Mouse (Mus musculus): Measurements from ENCODE around the gene Pabpn1.
"Not testable (repeated sequence)": the region's sequence is repeated elsewhere in the genome, so short reads cannot be mapped to it uniquely, and the experiment has no call there.

Gene Pabpn1

DNA sequence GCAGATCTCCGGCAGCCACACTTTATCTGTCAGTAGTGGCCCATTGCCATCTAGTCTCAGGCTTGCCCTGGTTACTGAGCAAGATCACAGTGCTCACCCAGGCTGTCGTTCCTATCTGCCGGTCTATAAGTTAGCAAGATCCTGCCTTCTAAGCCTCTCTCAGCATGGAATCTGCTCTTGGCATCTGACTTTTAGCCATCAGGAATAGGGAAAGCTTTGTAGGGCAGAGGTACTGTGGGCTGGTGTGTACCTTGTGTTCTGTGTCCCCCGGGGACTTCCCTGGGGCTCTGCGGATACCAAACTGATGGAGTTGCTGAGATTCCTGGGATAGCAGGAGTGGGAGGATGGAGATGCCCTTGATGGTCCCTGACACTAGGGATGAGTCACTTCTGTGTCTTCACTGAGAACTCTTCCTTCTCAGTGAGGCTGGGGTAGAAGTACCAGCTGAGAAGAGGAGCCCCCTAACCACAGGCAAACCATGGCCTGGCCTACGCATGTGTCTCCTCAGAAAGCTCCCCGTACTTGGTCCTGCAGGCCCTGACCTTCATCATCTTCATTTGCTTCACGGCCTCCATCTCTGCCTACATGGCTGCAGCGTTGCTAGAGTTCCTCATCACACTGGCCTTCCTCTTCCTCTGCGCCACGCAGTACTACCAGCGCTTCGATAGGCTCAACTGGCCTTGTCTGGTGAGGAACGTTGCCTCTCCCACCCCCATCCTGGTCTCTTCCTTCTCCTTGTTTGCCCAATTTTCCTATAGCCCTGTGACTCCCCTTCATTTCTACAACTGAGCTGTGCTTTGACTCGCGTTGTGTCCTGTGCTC lies 45.3 kb downstream of the Pabpn1 start:
- DNase-seq = no peak

DNA sequence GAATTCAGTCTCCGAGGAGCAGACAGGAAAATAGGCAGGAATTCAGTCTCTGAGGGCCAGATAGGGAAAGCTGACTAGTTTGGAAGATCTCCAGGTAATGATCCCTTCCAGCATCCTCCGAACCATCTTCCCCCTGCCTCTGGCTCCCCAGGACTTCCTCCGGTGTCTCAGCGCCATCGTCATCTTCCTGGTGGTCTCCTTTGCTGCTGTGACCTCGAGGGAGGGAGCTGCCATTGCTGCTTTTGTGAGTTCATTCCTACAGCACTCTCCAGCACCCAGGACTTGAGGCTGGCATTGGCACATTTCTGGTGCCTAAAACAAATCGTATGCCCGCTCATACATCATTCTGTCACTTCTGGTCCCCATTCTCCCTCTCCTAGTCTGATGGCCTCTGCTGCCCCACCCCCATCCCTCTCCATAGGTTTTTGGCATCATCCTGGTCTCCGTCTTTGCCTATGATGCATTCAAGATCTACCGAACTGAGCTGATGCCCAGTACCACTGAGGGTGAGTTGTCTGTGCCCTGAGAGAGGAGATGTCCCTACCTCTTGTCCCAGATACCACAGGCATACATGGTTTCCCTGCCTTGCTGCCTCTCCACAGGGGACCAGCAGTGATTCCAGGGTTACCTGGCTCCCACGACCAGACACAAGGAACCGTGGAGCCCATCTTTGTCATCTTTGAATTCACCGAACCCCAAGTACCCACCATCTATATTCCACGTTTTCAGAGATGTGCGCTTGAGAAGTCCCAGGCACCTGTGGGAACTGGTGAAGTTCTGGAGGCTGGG lies 46.3 kb downstream of the Pabpn1 start:
- DNase-seq = no peak

DNA sequence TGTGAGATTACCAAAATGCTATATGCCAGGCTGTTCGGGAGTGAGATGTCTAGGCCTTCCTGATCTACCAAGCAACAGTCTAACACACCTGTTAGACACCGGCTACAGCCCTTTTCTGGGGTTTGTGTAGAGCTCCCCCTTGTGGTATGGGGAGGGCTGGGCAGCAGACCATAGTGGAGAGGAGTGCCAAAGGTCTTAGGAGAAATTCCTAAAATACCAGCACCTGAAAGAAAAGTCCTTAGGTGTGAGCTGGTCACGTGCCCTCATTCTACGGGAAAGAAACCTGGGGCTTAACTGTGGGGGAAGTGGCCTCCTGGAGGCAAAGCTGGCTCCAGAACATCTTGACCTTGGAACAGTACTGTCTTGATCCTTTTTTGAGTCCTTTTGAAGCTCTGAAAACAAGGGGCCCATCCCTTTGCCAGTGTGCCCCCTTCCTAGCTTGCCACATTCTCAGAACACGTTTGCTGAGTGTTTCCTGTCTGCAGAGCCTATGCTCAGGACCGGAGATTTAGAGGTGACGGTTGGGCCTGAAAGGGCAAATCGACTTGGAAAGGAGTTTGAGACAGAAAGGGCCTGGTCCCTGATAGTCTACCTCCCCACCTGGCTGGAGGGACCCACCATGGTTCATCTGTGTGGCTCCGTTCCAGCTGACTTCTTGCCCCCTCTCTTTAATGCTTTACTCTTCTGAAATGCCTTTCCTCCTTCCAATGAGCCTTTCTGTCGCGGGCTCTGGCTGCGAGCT lies 47.3 kb downstream of the Pabpn1 start:
- peak; percentile 85 for DNase-seq

DNA sequence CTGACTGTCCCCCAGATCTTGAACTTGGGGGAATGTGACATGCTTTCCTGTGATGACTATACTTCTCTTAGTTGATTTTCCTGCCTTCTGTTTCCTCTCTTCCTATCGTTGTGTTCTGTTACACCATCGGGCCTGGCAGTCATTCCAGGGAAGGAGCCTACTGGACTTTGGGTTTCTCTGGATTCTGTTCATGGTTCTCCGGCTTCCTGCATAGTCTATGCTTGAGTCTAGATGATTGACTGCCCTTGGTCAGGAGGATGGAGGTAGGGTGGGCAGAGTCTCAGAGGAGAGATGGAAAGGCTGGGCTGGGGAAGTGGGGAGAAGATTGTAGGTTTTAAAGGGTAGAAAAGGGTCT lies 47.9 kb downstream of the Pabpn1 start:
- DNase-seq = no peak

DNA sequence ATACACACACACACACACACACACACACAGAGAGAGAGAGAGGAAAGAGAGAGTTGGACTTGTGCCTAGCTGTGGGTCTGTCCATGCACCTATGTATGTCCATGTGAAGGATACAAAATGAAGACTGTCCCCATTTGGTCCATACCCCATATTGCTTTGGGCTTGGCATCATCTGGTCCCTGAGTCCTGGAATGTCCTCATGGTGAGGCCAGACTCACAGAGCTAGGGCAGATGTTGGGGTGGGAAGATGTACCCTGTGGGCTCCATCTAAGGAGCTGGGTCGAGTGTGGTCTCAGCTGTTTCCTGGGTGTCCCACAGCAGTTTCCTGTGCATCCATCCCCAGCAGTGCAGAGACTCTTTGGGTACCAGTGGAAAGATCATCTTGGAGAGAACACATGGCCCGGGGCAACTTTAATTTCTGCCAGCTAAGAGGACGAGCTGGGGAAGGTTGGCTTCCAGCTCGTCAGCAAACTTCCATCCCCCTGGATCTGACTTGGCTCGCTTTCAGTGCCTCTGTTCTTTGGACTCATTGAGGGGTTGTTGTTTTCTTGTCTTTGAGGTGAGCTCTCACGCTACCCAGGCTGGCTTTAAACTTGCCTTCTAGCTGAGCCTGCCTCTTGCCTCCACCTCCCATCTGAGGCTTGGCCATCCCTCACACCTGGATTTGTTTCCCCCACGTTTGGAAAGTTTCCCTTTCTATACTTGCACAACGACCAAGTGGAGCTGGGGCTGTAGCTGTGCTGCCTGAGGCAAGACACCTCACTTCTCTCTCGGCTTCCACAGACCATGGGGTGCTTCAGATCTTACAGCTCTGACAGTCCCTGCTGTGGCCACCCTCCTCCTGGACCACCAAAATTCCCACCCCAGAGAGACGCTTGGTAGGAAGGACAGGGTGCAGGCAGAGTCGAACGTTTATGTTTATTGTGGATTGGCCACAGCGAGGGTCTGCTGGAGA lies 49.0 kb downstream of the Pabpn1 start:
- DNase-seq = no peak

DNA sequence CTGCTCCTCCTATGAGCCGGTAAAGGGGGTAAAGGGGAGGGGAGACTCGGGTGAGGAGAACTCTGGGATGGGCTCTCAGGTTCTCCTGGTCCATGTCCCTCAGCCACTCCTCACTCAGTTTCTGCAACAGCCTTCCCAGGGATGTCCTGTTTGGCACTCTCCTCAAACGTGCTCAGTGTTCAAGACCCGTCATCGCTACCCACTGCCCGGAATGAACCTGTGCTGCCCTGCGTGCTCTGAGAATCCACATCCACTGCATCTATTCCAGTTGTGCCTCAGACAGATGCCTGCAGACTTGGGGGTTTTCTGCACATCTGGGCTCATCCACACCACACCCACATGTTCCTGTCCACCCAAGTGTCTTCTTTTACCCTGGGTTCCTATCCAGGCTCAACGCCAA lies 50.2 kb downstream of the Pabpn1 start:
- no peak for DNase-seq

DNA sequence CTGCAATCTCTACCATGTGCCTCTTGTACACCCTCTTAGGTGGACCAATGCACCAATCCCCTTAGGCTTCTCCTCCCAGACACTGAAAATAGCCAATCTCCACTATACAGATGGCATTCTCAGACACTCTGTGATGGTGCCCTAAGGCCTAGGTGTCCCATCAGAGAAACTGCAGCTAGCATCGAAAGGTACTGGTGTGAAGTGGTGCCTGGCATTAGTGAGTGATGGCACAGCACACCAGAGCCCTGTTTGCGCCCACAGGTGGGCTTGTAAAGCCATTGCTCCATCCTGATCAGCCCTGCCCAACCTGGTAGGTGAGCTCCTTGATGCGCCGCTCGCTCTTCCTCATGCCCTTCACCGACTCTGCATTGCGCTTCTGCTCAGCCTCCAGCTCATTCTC lies 51.7 kb downstream of the Pabpn1 start:
- DNase-seq = no peak

DNA sequence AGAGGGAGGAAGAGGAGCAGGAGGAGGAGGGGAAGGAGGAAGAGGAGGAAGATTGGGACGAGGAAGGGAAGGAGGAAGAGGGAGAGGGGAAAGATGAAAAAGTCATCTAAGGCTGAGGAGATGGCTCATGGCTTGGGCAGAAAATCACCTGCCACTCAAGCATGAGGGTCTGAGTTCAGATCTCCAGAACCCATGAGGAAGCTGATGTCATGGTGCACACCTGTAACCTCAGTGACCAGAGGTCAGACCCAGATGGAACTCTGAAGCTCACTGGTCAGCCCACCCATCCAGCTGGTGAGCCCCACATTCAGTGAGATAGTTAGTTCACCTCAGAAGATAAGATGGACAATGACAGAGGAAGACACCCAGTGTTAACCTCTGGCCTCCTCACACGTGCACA lies 52.6 kb downstream of the Pabpn1 start:
- no peak for DNase-seq

DNA sequence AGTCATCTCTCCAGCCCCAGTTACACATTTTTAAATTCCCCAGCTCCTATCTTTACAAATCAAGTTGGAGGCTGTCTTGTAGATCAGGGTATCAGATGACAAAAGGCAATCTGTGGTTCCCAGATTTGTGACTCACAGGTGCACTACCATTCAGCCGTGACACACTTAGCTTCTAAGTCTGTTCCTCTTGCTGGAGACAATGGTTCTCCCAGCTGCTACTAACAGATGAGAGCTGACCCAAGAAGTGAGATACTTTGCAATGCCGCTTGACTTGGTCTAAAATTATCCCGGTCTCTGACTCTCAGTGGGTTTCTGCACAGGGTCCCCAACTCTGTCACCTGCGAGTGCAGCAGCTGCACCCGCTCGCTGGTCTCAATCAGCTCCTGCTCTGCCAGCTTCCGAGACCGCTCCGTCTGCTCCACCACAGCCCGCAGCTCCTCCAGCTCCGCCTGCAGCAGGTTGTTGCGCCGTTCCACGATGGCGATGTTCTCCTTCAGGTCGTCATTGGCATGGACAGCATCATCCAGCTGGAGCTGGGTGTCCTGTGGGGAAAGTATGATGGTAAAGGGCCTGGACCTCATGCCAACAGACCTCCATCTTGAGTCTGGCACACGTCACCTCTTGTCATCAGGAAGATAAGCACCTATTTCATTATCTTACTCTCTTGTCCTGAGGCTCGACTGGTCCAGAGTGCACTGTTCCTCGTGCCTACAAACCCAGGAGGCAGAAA lies 53.8 kb downstream of the Pabpn1 start:
- DNase-seq = no peak

DNA sequence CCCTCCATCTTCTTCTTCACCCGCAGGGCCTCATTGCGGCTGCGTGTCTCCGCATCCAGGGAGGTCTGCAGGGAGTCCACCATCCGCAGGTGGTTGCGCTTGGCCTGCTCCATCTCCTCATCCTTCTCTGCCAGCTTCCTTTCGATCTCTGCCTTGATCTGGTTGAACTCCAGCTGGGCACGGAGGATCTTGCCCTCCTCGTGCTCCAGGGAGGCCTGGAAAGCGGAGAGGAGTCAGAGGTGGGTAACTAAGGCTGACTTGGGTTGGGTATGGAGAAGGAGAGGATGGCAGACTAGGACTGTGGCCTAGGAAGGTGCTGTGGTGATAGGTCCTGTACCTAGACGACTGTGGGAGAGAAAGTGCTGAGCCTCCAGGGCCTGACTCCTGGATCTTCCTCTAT lies 54.7 kb downstream of the Pabpn1 start:
- not testable (repeated sequence) for DNase-seq
